Mouse (Mus musculus) testis, adult 2 months (tissue): ENCODE results near the gene Fzd7. TPM values are rescaled to one million over a fixed set of nuclear protein-coding genes. Genes with fewer than 3 reads are reported as not detected.

Experiments
- H3K27ac ChIP-seq: fragments of 200-500 bp; 2 replicates; pipeline ENCODE4 v1.5.1; 2012; ENCODE audit warnings: low read depth, low read length; ENCODE audit not compliant: control insufficient read depth, insufficient read depth
- H3K27me3 ChIP-seq: fragments of 200-500 bp; 2 replicates; pipeline ENCODE4 v1.6.1; 2012; ENCODE audit warnings: mild to moderate bottlenecking, low read length, moderate library complexity; ENCODE audit not compliant: control insufficient read depth, insufficient read depth
- H3K36me3 ChIP-seq: fragments of 200-500 bp; 2 replicates; pipeline ENCODE4 v1.6.1; 2012; ENCODE audit warnings: mild to moderate bottlenecking, low read length; ENCODE audit not compliant: control insufficient read depth, insufficient read depth
- H3K4me1 ChIP-seq: fragments of 200-500 bp; 2 replicates; pipeline ENCODE4 v1.6.1; 2012; ENCODE audit warnings: low read length; ENCODE audit not compliant: control insufficient read depth, insufficient read depth
- H3K4me3 ChIP-seq: fragments of 200-500 bp; 2 replicates; pipeline ENCODE4 v1.5.1; 2012; ENCODE audit warnings: low read depth, mild to moderate bottlenecking, low read length, moderate library complexity, mixed read lengths; ENCODE audit not compliant: control insufficient read depth
- CTCF ChIP-seq: fragments of 200-500 bp; IDR thresholded peaks from 2 replicates; pipeline ENCODE4 v1.5.1; 2012; ENCODE audit warnings: low read depth, mild to moderate bottlenecking, inconsistent platforms, low read length, moderate library complexity; ENCODE audit not compliant: control insufficient read depth, insufficient read depth, insufficient replicate concordance
- POLR2A ChIP-seq: fragments of 200-500 bp; IDR thresholded peaks from 2 replicates; pipeline ENCODE4 v1.6.1; 2012; ENCODE audit warnings: low read depth, mild to moderate bottlenecking, inconsistent platforms, low read length, moderate library complexity; ENCODE audit not compliant: control insufficient read depth
- polyA plus RNA-seq: library from polyadenylated mRNA; depleted of rRNA; stranded (reverse); fragments of >200 nt; gene quantifications from 2 replicates; pipeline ENCODE4 v1.2.3, GENCODE M21; 2012

Fzd7 gene
- polyA plus RNA-seq, 1 experiment: 1.4 TPM

DNA sequence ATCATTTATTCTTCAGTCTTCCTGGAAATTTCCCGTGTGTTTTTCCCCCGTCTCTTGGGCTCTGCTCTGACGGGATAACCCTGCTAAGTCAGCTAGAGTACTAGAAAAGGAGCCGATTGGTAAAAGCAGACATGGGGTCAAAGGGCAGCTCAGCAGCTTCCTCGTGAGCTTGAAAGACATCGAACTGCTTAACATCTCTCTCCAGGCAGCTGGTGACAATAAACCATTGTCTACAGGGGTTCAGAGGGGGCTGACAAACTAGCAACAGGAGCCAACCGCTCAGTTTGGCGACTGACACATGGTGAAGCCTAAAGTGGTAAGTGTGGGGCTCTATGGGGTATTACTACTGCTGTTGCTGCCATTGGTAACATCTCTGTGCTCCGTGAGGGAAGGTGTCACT, 30.6 kb upstream of the Fzd7 start:
- no peaks in the 10 kb centered on the region for H3K27me3 ChIP-seq
- H3K36me3 ChIP-seq: no peaks in the 10 kb centered on the region
- H3K4me1 ChIP-seq: peaks cover 7% of the 10 kb centered on the region

DNA sequence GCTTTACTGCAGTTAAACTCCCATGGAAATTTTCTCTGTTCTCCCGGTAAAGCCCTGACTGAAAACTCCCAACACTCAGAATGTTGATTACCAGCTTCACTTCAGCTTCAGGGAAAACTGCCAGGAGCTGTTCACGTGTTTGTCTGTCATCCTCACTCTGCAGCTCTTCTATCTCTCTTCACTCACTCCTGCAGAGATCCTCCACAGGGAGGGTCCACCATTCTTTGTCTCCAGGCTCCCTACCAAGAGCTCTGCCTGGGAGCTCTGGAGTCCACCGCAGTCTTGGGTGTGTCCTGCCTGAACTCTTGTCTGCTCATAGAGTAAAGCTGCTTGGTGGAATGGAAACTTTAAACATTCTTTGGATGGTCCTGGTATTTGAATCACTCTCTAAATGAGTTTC, 25.4 kb upstream of the Fzd7 start:
- TF ChIP-seq CTCF (no peak), POLR2A (no peak)
- Histone ChIP-seq H3K4me3 (no peak overlapping the region), H3K27ac (no peak overlapping the region), H3K4me1 (no peaks in the 10 kb centered on the region; the same call in 1 of the 2 replicates), H3K36me3 (no peaks in the 10 kb centered on the region), H3K27me3 (no peaks in the 10 kb centered on the region)

More for the DNA sequence above, 30.6 kb upstream of the Fzd7 start:
- TF ChIP-seq POLR2A (no peak), CTCF (no peak)
- Histone ChIP-seq H3K4me3 (no peak overlapping the region), H3K27ac (no peak overlapping the region)

DNA sequence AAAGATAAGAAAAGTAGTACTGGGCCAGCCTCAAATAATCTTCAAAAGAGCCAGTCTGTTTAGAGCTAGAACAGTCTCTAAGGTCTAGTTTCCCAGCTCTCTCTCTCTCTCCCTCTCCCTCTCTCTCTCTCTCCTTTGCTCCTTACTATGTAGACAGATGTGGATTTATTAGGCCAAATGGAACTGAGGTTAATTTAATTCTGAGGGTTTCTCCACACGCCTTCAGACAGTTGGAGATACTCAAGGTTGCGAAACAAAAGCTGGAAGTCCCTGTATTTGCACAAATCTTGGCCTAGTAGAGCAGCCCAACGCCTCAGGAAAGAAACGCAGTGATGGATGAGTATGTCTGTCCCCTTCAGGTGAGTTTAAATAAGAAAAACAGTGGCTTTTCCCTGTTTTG, 24.4 kb upstream of the Fzd7 start:
- Histone ChIP-seq H3K36me3 (no peaks in the 10 kb centered on the region), H3K27me3 (no peaks in the 10 kb centered on the region), H3K4me3 (no peak overlapping the region), H3K27ac (no peak overlapping the region), H3K4me1 (no peaks in the 10 kb centered on the region; the same call in 1 of the 2 replicates)
- TF ChIP-seq POLR2A: no peak

DNA sequence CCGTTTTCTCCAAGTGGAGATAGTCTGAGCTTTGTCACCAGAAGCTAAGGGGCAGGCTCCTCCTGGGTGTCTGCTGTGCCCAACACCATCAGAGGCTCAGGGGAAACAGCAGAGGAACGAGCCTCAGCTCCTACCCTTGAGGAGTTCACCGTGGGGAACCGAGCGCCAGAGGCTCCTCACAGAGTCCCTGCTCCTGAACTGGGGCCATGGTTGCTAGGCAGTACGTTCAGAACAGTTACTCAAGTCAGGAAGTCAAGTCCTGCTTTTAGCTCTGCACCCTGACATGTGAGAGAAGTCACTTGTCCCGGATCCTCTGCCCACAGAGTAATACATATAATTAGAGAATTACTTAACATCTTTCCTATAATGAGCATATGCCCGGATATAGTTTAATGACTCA, 23.3 kb upstream of the Fzd7 start:
- Histone ChIP-seq H3K36me3 (no peaks in the 10 kb centered on the region), H3K4me1 (no peaks in the 10 kb centered on the region; the same call in 1 of the 2 replicates), H3K4me3 (no peak overlapping the region), H3K27ac (no peak overlapping the region), H3K27me3 (no peaks in the 10 kb centered on the region)
- no peak for TF ChIP-seq POLR2A
- TF ChIP-seq CTCF: no peak

DNA sequence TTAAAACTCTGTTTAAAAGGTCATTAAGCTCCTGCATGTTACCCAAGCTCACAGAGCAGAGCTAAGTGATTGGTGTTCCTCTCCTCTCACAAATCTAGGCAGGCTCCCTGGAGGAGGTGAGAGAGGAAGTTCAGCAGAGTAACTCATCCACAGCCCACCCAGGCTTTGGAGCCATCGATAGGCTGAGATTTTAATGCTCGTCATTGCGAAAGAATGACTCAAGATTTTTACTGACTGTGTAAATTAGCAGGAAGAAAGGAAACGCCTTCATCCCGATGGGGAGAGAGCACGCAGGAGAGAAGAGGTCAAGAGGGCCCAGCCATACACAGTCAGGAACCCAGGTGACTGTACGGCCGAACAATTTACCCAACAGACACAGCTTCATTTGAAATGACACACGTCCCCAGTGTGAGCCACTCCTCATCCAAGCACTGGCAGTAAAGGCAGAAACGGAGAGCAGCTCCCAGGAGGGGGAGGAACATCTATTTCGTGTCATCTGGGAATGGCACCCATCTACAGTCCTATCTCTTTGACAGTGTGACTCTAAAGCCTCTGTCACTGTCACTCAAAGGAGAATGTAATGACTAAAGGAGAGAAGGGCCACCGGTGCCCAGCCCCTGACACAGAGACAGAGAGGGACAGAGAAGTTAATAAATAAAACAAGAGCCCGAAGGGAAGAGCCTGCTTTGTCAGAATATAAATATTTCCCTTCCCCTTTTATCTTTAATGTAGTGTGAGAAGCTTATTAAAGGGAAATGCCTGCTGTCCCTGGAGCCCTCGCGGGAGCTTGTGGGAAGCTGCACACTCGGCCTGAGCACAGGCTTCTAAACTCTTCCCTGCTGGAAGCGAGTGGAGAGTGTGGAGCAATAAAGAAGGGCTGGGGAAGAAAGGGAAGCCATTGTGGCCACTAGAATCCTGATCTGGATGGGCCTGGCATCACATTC, 17.3 kb upstream of the Fzd7 start:
- H3K36me3 ChIP-seq: no peaks in the 10 kb centered on the region
- H3K4me1 ChIP-seq: no peaks in the 10 kb centered on the region
- no peak overlapping the region for H3K27ac ChIP-seq
- TF ChIP-seq CTCF (no peak), POLR2A (no peak)
- H3K27me3 ChIP-seq: no peaks in the 10 kb centered on the region
- no peak overlapping the region for H3K4me3 ChIP-seq

DNA sequence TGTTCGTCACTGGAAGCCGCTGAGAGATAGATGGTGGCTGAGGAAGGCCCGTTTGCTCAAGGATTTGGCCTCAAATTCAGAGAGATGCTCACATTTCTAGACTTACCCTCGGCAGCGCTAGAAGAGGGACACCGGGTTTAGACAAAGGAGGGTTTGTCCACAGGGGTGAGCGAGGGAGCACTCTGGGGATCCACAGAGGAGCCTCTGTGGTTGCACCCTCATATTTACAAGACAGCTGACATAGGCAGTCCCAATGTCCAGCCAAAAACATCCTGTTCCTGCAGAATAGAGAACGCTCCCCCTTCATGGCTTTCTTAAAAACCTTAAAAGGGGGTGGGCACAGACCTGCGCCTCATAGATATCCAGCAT, 16.6 kb upstream of the Fzd7 start:
- H3K27me3 ChIP-seq: no peaks in the 10 kb centered on the region
- H3K27ac ChIP-seq: no peak overlapping the region
- no peaks in the 10 kb centered on the region for H3K4me1 ChIP-seq
- no peak overlapping the region for H3K4me3 ChIP-seq
- H3K36me3 ChIP-seq: no peaks in the 10 kb centered on the region
- TF ChIP-seq CTCF (no peak), POLR2A (no peak)

DNA sequence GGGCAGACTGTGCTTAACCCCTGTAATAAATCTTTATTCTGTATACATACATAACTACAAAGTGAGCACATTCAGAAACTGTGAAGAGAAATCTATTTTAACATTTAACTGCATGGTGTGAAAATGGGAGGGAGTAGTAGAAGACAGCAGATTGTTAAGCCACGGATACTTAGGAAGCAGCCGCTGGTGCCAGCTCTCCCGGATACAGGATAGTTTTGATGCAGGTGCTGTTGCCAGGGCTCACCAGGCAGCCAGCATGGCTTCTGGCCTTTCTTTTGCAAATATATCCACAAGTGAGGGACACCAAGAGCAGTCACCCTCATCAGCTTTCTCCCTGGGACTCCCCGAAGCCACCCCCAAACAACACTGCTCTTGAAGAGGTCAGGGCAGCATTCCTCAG, 13.1 kb upstream of the Fzd7 start:
- Histone ChIP-seq H3K4me1 (no peaks in the 10 kb centered on the region), H3K27me3 (no peaks in the 10 kb centered on the region)

DNA sequence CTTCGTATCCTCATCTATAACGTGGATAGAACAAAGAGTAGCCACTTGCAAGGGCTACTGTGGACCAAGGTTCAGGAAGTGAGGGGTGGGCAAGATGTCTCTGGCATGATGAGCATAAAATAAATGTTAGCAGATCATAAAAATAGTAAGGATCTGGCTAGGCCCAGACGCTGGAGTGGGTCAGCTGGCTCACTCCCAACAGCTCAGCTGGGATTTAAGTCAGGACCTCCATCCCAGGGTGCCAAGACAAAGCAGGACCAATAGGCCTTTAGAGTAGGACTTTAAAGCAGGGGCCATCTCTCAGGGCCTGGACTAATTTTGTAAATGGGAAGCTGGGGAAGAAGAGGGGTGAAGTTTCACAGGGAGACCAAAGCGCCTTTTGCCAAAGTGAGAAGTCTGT, 11.5 kb upstream of the Fzd7 start:
- no peak overlapping the region for H3K27ac ChIP-seq
- no peak overlapping the region for H3K4me3 ChIP-seq
- H3K36me3 ChIP-seq: no peaks in the 10 kb centered on the region
- H3K4me1 ChIP-seq: no peaks in the 10 kb centered on the region
- H3K27me3 ChIP-seq: no peaks in the 10 kb centered on the region
- TF ChIP-seq CTCF (no peak), POLR2A (no peak)

More for the DNA sequence above, 13.1 kb upstream of the Fzd7 start:
- Histone ChIP-seq H3K36me3 (no peaks in the 10 kb centered on the region), H3K4me3 (no peak overlapping the region), H3K27ac (no peak overlapping the region)
- TF ChIP-seq CTCF (no peak), POLR2A (no peak)
